Mouse (Mus musculus) heart, adult 2 months (tissue): ENCODE data around the gene 1700028P14Rik.

Experiments
- CTCF ChIP-seq: fragments of 200-600 bp; IDR thresholded peaks from 2 replicates; pipeline ENCODE4 v1.8.1; 2022; ENCODE audit warnings: antibody characterized with exemption, mild to moderate bottlenecking, moderate library complexity
- EP300 ChIP-seq: fragments of 200-500 bp; IDR thresholded peaks from 2 replicates; pipeline ENCODE4 v1.6.1; 2011; ENCODE audit warnings: low read depth, low read length, control low read depth; ENCODE audit not compliant: insufficient read depth
- POLR2A ChIP-seq: fragments of 200-500 bp; IDR thresholded peaks from 2 replicates; pipeline ENCODE4 v1.6.1; 2011; ENCODE audit warnings: mild to moderate bottlenecking, low read depth, low read length, control low read depth; ENCODE audit not compliant: insufficient read depth

DNA sequence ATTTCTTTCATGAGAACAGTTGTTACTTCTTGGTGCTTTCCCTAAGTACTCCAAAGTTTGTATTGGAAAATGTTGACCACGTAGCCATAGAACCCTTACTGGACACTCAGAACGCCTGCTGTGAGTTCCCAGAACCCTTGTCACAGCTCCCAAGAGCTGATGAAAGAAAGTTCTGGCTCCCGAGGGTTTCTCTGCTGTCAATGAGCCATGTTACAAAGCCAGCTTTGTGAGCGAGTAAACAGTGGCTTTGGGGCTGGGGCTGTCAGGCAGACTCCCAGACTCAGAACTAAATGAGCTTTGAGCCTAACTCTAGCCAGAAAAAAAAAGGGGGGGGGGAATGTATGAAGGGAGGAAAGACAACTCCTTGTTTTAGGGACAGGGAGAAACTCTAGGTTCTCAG lies 120.7 kb downstream of the 1700028P14Rik start:
- TF ChIP-seq CTCF (no peak), POLR2A (no peak), EP300 (no peak)
